Mouse (Mus musculus) spleen, postnatal 14 days (tissue): ENCODE measurements at regions not wholly inside any gene's neighbourhood (a gene's known extent, or its start where the extent isn't known, plus 50 kb on each side); places are given as distances from the start of the nearest gene placed in this dataset.
A peak's percentile ranks its signal among the peaks of the same experiment; 100 is the strongest.

ENCODE experiments used
- DNase-seq, 2 experiments: peaks; one replicate each; pipeline ENCODE4 v3.0.0; 2021 to 2022; ENCODE audit warnings: low spot score in 2 of 2

DNA sequence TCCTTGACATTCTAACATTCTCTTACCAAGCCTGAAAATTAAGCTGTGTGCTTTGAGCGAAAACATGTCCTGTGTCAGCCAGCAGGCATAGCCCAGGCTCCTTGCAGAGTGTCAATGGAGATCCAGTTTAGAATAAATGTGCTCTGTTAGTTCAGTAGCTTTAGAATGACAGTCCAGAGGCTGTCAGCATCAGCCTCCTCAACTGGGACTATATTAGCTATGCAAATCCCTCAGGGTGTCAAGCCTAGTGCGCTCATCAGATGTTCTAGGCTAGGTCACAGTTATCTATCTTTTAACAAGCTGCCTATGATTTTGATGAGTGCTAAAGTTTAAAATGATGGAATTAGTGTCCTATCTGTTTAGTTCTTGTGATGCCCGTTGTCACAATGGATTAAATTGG is 281.7 kb upstream of the Btbd3 start:
- no peak for DNase-seq

DNA sequence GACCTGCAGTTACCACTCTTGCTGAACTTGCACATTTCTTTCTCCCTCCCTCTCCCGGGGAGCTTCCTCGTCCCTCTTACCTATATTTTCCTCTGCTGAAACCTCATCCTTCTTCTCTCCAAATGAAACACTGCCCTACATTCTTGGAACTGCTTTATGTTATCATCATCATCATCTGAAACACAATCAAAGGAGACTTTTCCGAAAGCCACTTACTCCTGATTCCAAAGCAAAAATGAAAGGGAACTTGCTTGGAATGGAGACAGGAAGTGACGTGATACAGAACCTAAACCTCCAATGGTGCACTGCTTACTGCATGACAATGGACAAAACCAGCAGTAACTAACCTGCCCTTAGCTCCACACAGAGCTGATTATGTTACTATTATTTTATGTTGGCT is 287.2 kb upstream of the Btbd3 start:
- no peak for DNase-seq

DNA sequence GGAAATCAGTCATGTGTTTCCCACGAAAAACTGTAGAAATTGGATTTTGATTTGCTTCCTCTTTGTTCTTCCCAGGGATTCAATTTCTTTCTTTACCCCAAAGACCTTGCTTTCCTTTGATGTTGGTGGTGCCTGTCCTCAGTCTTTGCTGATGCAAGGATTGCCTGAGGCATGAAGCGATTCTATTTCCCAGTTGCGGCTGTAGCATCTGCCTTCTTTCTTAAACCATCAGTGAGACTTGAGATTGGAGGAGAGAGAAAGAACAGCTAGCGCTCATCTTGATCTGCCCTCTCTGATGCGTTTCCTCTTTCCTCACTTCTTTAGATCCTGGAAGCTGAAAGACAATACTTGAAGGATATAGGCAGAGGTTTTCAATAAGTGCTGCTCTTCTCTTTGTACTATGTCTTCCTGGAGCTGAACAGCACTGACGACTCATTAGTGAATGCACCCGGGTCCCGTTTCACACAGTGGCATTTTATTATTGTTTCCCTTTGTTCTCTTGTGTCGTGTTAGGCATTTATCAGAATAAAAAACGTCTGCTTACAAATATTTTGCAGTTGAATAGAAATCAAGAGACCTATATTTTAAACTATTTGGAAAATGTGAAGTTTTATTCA is 289.8 kb upstream of the Btbd3 start:
- DNase-seq: no peak

DNA sequence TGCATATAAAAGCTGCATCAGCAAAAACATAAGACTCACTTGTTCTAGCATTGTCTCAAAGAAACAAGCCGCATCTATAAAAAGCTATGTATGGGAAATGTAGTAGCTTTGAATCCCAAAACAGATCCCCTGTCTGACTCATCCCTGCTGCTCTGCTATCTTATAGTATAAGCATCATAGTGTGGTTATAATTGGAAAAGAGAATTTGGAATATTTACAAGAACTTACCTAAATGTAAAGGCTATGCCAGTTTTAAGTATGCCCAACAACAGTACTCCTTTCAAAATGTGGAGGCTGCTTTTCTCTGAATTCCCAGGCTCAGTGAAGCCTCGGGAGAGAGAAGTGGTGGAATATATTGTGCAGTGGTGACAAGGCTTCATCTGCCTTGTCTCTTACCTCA is 301.5 kb upstream of the Btbd3 start:
- DNase-seq: no peak

DNA sequence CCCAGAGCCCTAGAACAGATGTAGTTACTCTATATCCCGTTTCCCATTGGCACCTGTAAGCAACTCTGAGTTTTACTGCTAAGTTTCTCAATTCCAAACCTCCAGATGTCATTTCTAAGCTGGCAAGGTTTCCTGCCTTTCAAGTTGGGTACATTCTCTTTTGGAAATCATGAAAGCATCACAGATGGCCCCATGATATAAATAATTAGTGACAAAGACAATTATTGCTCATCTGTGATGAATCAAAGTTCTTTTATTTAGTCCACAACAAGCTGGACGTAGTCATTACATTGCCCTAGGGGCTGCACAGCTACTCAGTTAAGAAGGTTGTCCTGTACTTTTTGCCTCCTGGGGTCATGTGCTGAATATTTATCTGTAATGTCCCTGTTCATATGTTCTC is 303.2 kb upstream of the Btbd3 start:
- no peak for DNase-seq

DNA sequence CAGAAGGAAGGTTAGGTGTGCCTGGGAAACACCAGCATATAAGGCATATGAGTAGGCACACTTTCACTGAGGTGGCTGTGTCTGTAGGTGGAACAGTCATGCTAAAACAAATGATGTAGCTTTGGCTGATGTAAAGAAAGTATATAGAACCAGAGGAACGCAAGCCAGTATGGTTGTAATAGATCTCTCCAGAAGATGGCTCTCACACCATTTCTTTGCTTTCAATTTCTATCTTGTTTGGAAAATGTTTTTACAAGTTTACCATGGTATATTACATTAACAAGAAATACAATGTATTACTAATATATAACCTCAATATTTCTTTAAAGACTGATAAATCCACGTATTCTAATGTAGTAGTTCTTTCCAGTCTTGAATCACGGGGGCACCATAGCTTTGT is 304.4 kb upstream of the Btbd3 start:
- DNase-seq: no peak

DNA sequence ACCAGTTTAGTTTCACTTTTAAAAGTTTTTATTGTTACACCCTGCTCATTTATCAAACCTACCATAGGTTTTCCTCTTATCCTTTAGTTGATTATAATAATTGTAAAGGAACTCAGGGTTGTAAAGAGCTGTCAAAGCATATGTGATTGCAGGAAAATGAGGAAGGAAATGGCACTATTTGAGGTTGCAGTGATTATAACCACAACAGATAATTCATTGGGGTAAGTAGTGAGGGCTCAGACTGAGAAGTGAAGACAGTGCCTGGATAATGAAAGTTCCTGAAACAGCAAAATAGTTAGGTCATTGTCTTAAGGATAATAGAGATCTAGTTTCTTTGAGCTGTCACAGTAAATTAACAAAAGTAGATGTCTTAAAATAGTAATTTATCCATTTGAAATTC is 305.4 kb upstream of the Btbd3 start:
- no peak for DNase-seq

DNA sequence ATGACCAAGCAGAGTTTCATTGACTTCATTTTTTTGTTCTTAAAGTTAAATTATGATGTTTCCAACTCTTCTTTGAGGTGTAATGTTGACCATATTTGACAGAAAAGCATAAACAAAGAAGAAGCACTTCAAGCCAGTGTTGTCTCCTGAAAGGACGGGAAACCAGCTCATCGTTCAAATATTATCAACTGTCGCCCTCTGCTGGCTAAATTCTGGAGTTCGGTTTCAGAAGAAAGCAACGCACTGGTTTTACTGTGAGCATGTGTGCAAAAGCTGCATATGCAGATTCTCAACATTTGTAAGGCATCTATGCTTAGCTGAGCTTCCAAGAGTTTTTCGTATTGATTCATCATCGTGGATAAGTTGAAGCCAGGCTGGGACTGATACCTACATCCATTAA is 313.6 kb upstream of the Btbd3 start:
- peak in 1 of 2 experiments; percentile 14 for DNase-seq

DNA sequence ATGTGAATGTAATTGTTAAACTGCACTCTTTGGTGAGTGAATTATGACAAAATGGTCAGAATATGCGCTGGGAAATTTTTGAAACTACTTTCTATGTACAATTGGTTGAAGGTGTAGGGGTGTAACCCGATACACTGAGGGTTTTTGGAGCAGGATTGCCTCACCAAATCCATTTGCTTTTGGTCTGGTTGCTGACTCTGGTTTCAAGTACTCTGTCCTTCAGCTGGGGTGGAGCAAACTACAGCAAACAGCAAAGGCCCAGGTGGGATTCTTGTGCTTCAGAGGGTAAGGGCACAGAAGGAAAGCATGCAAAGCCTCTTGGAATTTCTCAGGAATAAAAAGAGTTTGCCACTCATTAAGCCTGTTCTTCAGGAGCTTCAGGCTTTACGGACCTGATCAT is 316.8 kb upstream of the Btbd3 start:
- DNase-seq: no peak

DNA sequence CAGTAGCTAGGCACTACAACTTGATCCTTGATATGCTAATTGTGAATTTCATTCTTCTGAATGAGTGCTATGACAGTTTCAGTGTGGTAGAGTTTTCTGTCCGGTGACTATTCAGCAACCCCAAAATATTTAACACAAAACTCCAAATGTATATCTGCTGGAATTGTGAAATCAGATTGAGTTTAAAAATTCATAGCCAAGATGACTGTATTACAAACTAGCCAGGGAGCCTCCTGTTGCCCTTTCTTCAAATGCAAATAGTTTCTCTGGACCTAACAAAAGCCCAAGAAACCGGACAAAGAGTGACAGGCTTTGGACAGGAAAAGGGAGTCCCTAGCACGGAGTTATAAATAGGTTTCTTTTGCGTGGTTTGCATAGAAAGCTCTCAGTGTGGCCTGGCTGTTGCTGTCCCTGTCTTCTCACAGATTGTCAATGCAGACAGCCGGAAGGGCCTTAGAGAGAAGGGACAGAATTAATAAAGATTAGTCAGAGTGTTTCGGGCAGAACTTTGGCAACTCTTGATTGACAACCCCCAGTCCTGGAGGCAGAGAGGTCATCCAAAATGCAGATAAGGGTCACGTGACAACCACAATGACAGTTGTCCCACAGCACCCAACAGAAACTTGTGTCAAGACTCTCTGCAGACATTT is 317.4 kb upstream of the Btbd3 start:
- no peak for DNase-seq

DNA sequence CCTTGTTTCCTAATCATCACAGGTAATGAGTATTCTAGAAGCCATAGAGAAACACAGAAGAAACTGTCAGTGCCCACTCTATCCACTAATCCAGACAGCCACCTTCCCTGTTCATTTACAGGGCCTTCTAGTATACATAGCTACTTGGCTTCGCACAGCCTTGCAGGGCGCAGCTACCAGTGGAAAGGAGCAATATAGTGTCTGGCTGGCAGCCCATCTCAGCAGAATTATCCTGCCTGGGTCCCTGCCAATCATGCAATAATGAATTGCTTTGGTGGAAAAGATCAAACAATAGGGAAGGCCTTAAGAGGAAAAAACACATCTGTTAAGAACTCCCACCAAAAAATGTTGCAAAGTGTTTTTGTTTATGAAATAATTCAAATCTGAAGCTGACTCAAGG is 319.8 kb upstream of the Btbd3 start:
- no peak for DNase-seq

DNA sequence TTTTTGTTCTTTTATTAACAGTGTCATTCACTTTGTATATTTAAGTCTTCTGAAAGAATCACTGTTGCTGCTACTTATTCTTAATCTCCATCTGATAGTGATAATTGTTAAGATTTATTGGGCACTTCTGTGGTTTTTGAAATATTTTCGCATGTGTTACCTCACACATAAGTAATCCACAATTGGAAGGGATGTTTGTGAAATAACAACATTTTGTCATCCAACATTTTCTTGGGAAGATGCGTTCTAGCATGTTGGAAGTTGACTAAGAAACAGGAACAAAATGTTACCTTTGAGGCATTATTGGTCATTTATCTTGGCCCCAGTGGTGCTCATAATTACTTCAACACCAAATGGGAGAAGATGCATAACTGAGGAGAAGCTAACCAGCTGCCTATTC is 323.4 kb upstream of the Btbd3 start:
- DNase-seq: no peak

DNA sequence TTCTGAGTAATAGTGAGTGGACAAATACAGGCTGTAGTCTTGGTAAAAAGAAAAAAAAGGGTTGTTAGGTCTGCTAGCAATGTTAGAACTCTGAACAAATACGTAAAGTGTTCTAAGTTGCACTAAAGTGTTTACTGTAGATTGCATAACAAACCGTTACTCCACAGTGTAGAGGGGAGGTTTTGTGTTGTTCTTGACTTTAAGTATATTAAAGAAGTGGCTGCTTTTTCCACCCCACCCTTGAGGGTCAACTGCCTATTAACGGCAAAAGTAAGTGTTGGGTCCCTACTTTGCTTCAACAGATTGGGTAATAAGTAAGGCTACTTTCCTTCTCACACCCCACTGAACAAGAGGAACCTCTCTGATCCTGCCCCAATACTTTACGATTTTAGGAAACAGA is 323.9 kb upstream of the Btbd3 start:
- no peak for DNase-seq

DNA sequence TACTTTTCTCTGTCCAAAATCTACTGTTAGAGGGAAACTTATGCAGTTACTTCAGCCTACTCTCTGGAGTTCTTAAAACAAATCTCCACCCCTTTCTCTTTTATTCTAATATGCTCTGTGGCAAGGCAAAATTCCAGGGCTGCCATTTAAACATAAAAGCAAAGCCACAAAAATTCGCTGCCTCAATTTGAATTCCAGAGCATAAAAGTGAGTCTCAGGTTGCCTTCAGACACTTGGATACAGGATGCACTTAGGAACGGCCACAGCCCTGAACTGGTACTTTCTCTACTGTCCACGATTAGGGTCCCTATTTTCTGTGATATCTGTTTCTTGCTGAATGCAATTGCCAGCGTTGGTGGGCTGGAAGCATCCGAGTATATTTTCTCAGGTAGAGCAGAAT is 330.9 kb upstream of the Btbd3 start:
- no peak for DNase-seq

DNA sequence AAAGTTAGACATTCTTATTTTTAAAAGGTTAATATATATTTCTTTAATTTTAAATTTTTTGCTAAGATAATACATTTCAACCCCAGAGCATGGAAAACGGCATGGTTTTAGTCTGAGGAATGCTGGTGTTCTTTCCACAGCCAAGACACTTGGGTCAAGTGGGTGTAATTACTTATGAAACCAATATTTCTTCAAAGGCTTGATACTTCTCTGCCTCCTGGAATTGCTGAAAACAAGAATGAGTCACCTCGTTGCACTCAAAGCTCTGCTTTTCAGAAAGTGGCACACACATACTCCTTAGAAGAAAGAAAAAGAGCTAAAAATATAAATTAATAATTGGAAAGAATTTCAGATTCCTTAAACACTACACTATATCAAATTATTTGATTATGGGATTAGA is 331.8 kb upstream of the Btbd3 start:
- DNase-seq: no peak

DNA sequence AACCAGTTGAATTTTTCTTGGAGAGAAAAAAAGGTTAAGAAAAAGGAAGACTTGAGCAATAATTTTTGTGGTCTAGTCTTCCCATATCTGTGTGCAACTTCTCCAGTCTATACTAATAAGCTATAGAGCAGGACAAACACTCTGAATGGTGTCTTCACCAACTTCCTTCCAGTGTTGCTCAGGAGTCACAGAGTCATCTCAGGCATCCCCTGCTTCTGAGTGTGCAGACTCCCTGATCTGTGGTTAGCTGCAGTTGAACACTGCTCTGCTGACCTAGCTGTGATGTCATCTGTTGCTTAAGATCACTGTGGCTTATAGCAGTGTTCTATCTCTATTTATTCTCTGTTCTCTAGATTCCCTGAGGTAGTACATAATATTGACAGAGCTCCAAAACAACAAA is 357.9 kb upstream of the Btbd3 start:
- no peak for DNase-seq

DNA sequence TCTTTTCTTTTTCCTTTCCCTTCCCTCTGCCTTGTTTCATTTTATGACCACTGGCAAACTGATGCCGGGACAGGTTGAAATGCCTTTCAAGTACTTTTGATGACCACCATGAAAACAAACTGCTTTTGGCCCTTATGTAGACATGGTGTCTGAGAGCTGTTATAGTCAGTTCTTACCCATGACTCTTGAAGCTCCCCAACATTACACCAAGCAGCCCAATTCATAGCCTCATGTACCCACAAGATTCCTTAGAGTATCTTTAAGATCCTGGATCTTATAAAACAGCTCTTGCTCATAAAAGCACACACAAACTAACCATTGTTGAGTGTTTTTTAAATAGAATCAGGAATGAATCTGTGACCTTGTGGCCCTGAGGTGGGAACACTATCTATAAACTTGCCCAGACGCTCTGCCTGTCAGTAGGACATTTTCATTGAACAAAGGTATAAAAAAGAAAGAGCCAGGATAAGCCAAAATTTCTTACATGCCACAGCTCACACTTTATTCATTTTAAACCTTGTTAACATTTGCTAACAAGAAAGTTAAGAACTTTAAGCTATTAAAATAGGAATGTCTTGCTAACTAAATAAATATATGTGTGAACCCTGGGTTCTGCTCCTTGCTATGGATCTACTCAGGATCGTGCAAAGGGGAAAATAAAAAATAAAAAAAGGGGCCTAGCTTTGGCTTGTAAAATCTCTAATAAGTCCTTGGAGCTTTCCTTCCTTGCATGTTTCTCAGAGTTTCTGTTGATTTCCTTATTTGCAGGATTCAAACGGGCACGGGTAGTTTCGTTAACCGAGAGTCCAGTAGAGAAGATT is 375.9 kb upstream of the Btbd3 start:
- no peak for DNase-seq

DNA sequence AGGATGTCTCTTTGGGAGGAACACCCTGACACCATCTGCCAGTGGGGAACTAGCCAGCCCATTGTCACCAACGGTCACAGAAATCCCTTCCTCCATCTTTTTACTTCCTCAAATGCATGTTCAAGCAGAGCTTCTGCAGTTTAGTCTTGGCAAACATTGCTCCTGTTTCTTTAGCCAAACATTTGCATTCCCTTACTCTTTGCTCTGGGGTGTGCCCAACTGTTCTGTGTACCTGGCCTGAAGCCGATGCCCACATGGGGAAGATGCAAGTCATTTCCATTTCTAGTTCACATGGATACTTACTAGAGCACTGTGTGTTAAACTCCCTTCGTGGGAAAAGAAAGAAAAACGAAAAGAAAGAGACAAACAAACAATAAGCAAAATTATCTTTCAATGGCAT is 386.7 kb upstream of the Btbd3 start:
- no peak for DNase-seq

DNA sequence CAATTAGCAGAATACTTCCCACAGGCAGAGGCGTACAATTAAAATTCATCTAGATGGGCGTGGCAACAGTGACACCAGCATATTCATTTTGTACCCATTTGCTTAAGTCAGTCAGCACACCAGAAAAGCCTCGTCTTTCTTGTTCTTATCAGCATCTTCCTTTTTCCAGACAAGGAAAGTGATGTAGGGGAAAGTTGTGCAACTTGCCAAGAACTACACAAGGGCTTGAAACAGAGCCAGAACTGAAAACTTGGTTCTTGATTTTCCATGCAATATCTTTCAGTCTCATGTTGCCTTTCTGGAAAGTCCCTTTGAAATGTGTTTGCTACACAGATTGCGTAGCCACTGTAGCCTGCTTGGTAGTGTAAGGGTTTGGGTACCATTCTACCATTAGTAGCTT is 401.9 kb upstream of the Btbd3 start:
- DNase-seq: no peak

DNA sequence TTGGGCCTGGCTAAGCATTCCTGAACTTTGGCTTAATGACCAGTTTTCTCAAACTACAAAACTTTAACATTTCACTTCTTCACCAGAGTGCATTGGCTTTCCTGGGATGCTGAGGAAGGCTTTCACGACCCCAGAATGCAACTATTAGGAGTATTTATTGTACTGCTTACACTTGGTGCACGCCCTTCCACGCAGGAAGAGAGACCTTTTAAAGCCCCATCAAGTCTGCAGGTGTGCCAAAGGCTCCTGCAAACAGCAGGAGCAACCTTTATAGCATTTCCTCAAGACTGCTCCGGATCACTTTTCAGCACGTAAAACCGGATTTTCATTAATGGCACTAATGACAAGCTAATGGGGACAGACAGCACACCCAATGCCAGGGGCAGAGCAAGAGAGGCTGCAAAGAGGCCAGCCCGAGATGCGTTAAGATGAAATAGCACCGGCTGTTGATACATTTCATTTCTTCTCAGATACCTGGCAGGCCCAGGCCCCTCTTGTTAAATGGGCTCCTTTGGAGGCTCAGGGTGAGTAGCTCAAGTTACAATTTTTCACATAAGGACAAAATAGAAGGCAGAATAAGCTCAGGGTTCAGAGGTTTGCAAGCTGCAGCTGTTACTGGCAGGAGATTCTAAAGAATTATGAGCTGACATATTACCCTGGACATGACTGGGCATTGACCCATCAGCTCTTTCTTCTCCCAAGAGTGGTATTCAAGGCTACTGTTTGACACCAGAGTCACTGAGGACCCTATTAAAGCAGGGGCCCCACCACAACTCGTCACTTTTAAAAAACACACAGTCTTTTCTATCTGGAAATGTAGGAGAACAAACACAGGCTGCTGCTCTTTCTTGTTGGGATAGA is 402.7 kb upstream of the Btbd3 start:
- DNase-seq: no peak

DNA sequence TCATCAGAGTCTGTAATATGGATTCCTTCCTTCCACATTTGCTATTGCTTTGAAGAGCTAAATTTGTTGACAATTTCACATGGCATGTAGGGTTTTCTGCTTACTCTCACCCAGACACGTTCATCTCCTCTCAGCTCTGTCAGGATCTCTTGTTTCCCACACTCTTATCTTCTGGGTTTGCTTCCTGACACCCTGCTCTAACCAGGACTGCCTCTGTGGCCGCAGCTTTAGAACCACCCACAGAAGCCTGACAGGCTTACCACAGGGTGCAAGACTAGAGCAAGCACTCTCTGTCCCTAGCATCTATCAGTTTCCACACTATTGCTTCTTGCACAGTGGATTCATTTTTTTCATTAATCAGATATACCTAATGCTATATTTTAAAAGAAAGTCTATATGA is 408.5 kb upstream of the Btbd3 start:
- DNase-seq: no peak

DNA sequence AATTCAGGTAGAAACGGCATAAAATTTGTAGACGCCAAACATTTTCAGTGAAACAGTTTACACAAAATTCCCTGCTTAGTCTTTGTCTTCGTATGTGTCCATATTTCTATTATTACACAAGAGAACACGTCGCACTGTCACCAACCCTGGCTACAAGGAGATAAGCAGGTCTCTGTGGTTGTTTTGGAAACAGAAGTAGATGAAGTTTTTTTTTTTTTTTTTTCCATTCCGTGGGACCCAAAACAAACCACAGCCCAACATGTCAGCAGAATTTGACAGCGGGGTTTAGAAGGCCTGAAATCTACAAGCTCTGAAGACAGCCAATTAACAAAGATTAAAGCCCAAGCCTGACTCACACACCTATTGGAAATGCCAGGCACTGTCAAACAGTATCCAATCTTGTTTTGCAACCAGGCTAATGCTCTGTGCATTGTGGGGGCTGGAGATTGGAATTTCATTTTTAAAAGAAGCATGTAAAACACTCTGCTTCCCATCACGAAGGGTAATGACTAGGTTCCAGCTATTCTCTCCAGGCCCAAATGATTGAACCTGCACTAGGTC is 428.5 kb upstream of the Btbd3 start:
- DNase-seq: no peak
